Mouse (Mus musculus) liver, adult 2 months (tissue): Measurements from ENCODE around the gene Ttyh3. TPM values are rescaled to one million over a fixed set of nuclear protein-coding genes. Genes with fewer than 3 reads are reported as not detected.

Source experiments
- DNase-seq: peaks from one replicate; pipeline ENCODE4 v3.0.0-alpha.2; 2011; ENCODE audit warnings: low read depth, low spot score; ENCODE audit errors: extremely low read depth
- H3K27ac ChIP-seq: fragments of 200-500 bp; replicated peaks from 2 replicates; pipeline ENCODE4 v1.5.1; 2012; ENCODE audit warnings: low read depth, mild to moderate bottlenecking, control low read depth, inconsistent platforms, low read length; ENCODE audit not compliant: insufficient read depth
- H3K27me3 ChIP-seq: fragments of 200-500 bp; 2 replicates; pipeline ENCODE4 v1.6.1; 2012; ENCODE audit warnings: mild to moderate bottlenecking, moderate library complexity, low read length, inconsistent platforms; ENCODE audit not compliant: control insufficient read depth, insufficient read depth
- H3K36me3 ChIP-seq: fragments of 200-500 bp; 2 replicates; pipeline ENCODE4 v1.6.1; 2012; ENCODE audit warnings: low read length, inconsistent platforms; ENCODE audit not compliant: control insufficient read depth, insufficient read depth
- H3K4me1 ChIP-seq: fragments of 200-500 bp; 2 replicates; pipeline ENCODE4 v1.6.1; 2011; ENCODE audit warnings: low read length; ENCODE audit not compliant: control insufficient read depth, insufficient read depth
- H3K4me3 ChIP-seq: fragments of 200-500 bp; 2 replicates; pipeline ENCODE4 v1.5.1; 2011; ENCODE audit warnings: low read depth, mild to moderate bottlenecking, control low read depth, low read length, moderate library complexity; ENCODE audit not compliant: insufficient read depth
- H3K79me2 ChIP-seq: fragments of 200-500 bp; 2 replicates; pipeline ENCODE4 v1.6.1; 2012; ENCODE audit warnings: inconsistent platforms, mild to moderate bottlenecking, low read length, moderate library complexity; ENCODE audit not compliant: control insufficient read depth, insufficient read depth
- H3K9ac ChIP-seq: fragments of 200-500 bp; 2 replicates; pipeline ENCODE4 v1.6.1; 2012; ENCODE audit warnings: low read depth, mild to moderate bottlenecking, control low read depth, inconsistent platforms, low read length
- CTCF ChIP-seq: fragments of 200-500 bp; IDR thresholded peaks from 2 replicates; pipeline ENCODE4 v1.5.1; 2011; ENCODE audit warnings: low read depth, low read length, control low read depth
- POLR2A ChIP-seq: fragments of 200-500 bp; IDR thresholded peaks from 2 replicates; pipeline ENCODE4 v1.6.1; 2011; ENCODE audit warnings: low read length, control low read depth; ENCODE audit not compliant: insufficient read depth; ENCODE audit errors: extremely low read depth
- WGBS: fragments of 180-500 bp; shearing (Covaris S2); methylation state at CpG from one replicate; pipeline ENCODE4 v1.1.7; 2018; 5-methylcytosine and 5-hydroxymethylcytosine counted together
- polyA plus RNA-seq: library from polyadenylated mRNA; depleted of rRNA; stranded (reverse); fragments of >200 nt; gene quantifications from 2 replicates; pipeline ENCODE4 v1.2.3, GENCODE M21; 2012
- total RNA-seq: library from RNA; depleted of rRNA; stranded (reverse); fragments of >200 nt; gene quantifications from 2 replicates; pipeline ENCODE4 v1.2.3, GENCODE M21; 2014

Ttyh3 gene
- total and polyA plus RNA-seq, 2 experiments = 1.9 to 8.6 TPM

DNA sequence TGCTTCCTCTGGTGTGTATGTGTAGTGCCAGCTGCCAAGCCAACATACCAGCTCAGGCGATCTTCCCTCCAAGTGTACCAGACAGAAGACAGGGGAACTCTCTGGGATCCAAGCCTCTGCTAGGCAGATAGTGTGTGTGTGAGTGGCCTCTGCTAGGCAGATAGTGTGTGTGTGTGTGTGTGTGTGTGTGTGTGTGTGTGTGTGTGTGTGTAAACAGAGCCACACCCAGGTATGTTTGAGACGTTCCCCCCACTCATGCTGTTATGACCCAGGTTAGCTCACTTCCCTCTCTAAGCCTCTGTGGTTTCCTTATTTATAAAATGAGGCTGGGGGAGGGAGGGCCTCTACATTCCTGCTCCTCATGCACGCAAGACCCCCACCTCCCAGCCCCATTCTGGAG, 52.4 kb downstream of the Ttyh3 start:
- H3K4me3 ChIP-seq = no peak overlapping the region
- no peaks in the 10 kb centered on the region for H3K27me3 ChIP-seq
- DNase-seq = peak; percentile 4
- no peaks in the 10 kb centered on the region for H3K79me2 ChIP-seq
- no peaks in the 10 kb centered on the region for H3K4me1 ChIP-seq
- 40% methylated on average over 3 of the region's 3 CpGs for WGBS
- TF ChIP-seq POLR2A (no peak), CTCF (no peak)
- no peaks in the 10 kb centered on the region for H3K36me3 ChIP-seq
- H3K27ac ChIP-seq = 0 out of 2 replicates have a peak overlapping the region, but pooled peaks have one; percentile 17
- no peak overlapping the region for H3K9ac ChIP-seq

DNA sequence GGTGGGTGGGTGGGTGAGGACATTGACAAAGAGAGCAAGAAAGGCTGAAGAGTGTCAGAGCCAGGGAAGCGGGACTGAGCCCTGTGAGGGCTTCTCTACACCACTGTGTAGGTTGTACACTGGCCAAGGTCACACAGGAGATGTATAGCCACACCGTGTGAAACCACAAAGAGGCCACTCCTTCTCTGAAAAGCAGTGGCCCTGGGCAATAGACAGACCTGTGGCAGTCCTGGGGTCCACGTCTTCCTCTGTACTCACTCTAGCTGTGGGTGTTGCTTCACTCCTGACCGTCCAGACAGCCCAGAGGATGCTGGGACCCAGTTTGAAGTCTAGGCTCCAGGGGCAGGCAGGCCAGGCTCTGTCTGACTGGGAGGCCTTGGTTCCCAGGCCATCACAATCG, 54.0 kb downstream of the Ttyh3 start:
- H3K27ac ChIP-seq = no peak overlapping the region
- H3K36me3 ChIP-seq = no peaks in the 10 kb centered on the region
- no peaks in the 10 kb centered on the region for H3K79me2 ChIP-seq
- TF ChIP-seq POLR2A (no peak), CTCF (no peak)
- no peak overlapping the region for H3K4me3 ChIP-seq
- DNase-seq = no peak
- no peaks in the 10 kb centered on the region for H3K4me1 ChIP-seq
- H3K27me3 ChIP-seq = no peaks in the 10 kb centered on the region
- no peak overlapping the region for H3K9ac ChIP-seq
- 70% methylated on average over 5 of the region's 5 CpGs for WGBS

DNA sequence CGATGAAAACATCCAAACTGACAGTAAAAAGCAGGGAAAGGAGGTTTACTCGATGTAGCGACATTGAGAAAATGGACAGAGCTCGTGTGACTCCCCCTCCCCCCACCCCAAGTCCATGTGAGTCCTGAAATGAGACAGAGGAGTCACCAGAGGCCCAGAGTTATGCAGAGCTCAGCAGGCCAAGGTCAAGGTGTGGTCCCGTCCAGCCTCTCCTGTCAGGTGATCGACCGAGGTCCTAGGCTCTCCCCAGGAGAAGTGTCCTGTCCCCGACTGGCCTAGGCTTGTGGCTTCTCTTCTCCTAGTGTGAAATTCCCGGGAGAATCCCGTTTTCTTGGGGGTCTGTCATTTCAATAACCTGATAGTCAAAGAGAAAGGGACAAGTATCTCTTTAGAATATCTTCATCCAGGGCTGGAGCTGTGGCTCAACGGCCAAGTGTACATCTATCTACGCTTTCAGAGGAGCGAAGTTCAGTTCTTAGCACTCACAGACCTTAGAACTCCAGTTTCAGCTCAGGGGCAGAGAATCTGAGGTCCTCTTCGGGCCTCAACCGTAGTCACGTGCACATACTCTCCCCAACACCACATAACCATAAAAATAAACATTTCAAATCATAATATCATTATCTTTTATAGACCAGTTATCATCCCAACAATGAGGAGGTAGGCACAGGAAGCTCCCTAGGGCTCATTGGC, 59.6 kb downstream of the Ttyh3 start:
- no peak for DNase-seq
- TF ChIP-seq POLR2A = no peak
- TF ChIP-seq CTCF = no peak
- Histone ChIP-seq H3K36me3 (no peaks in the 10 kb centered on the region), H3K79me2 (no peaks in the 10 kb centered on the region), H3K9ac (no peak overlapping the region), H3K27me3 (no peaks in the 10 kb centered on the region), H3K4me1 (no peaks in the 10 kb centered on the region), H3K27ac (no peak overlapping the region), H3K4me3 (no peak overlapping the region)
- 84% methylated on average over 16 of the region's 16 CpGs for WGBS

DNA sequence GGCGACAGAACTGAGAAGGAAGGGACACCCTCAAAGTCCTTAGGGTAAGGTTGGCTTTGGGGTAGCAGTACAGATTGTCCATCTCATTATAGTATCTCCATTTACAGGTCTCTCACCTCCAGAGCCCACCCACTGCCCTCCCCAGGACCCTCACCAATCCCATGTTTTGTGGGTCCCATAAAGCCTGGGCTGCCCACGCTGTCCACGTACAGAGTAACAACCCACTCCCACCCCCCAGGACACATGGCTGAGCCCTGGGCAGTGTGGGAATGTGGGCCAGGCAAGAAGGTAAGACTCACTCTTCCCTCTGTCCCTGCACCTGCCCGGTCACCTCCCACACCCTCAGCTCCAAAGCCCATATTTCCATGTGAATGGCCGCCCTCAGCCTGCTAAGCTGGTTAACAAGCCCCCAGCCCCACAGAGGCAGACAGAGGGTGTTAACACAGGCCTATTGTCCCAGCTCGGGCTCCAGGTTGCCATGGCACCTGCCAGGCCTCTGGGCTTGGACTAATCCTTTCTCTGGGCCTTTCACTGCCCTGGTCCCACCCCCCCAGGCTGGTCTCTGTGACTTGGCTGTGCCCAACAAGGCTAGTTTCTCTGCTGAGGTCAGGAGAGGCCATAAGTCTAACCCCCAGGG, 65.0 kb downstream of the Ttyh3 start:
- no peak overlapping the region for H3K9ac ChIP-seq
- no peaks in the 10 kb centered on the region for H3K79me2 ChIP-seq
- DNase-seq = no peak
- no peaks in the 10 kb centered on the region for H3K36me3 ChIP-seq
- no peak overlapping the region for H3K27ac ChIP-seq
- H3K4me3 ChIP-seq = no peak overlapping the region
- no peaks in the 10 kb centered on the region for H3K27me3 ChIP-seq
- whole genome bisulfite sequencing = 85% methylated on average over 6 of the region's 6 CpGs
- TF ChIP-seq POLR2A = no peak
- no peak for TF ChIP-seq CTCF
- H3K4me1 ChIP-seq = no peaks in the 10 kb centered on the region

DNA sequence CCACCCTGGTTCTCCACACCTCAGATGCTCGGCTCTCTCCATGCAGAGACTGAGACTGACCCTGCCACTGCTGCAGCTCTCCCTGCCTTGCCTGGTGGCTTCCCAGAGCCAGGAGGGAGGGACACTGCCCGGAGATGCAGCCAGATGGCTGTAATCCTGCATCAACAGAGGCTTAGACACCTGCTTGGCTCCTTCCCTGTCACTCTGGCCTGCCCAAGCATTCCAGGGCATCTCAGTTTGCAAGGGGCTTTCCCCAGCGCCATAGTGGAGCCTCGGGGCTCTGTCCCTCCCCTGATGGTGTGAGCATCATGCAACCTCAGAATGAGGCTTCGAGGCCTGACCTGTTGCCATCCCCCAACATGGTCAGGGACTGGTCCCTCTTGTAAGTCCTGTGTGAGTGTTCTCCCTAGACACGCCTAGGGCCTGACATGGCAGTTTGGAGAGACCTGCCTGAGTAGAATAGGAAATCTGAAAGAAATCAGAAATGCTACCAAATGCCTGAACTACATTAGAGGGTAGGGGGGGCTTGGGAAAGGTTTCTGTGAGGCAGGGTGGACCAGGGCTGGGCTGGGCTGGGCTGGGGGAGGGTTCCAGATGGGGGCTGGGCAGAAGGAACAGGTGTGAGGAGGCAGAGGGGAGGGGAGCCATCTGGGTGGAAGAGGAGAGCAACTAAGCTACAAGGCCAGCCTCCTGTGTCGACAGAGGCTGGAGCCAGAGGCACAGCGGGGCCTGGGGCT, 65.7 kb downstream of the Ttyh3 start:
- Histone ChIP-seq H3K27me3 (no peaks in the 10 kb centered on the region), H3K36me3 (no peaks in the 10 kb centered on the region), H3K27ac (no peak overlapping the region), H3K4me3 (no peak overlapping the region), H3K4me1 (no peaks in the 10 kb centered on the region), H3K79me2 (no peaks in the 10 kb centered on the region), H3K9ac (no peak overlapping the region)
- 63% methylated on average over 8 of the region's 8 CpGs for WGBS
- DNase-seq = no peak
- TF ChIP-seq POLR2A (no peak), CTCF (no peak)

DNA sequence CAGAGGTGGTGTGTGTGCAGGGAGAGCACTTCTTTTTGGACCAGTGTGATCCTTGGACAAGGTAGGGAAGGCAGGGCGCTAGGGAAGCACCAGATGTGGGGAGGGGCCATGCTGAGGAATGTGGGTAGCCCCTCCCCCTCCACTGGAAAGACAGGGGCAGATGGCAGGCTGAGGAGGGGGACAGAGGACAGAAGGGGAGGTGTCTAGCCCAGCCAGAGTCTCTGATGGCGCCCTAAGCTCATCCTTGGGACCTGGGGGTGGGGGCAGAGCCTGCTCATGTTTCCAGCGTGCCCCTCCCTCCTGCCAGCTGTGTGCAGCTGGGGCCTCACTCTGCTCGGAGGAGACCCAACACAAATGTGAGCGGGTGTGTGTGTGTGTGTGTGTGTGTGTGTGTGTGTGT, 67.3 kb downstream of the Ttyh3 start:
- H3K36me3 ChIP-seq = no peaks in the 10 kb centered on the region
- no peak overlapping the region for H3K27ac ChIP-seq
- no peaks in the 10 kb centered on the region for H3K4me1 ChIP-seq
- DNase-seq = no peak
- H3K9ac ChIP-seq = no peak overlapping the region
- WGBS = 43% methylated on average over 5 of the region's 5 CpGs
- no peak overlapping the region for H3K4me3 ChIP-seq
- no peak for TF ChIP-seq CTCF
- TF ChIP-seq POLR2A = no peak
- H3K27me3 ChIP-seq = no peaks in the 10 kb centered on the region
- no peaks in the 10 kb centered on the region for H3K79me2 ChIP-seq
